8 mouse cellular contexts compared by ENCODE assay signal in genomic region chr10:86703375-86703774, GRCm38 (mm10). TPM values are rescaled to one million over a fixed set of nuclear protein-coding genes. Genes with fewer than 3 reads are reported as not detected.
DNase-seq lines count a peak whose midpoint lies in the region; ATAC-seq and TF ChIP-seq lines count a peak whose summit lies in the region.

No protein-coding gene starts in this region.

- no peaks in the 10 kb centered on the region for H3K9me3 ChIP-seq in heart, embryonic 11.5 days (replicated peaks; ENCODE audit: control insufficient read depth, low read length)
- no peaks in the 10 kb centered on the region for H3K9me3 ChIP-seq in G1E (replicated peaks)
- H3K9me3 ChIP-seq in hindbrain, embryonic 13.5 days = no peaks in the 10 kb centered on the region
- no peaks in the 10 kb centered on the region for H3K9me3 ChIP-seq in midbrain, embryonic 10.5 days (replicated peaks)

- peak overlapping the region; percentile 99 for H3K9ac ChIP-seq in heart, embryonic 11.5 days (ENCODE audit: low read depth, low read length)
- peak overlapping the region; percentile 94 for H3K9ac ChIP-seq in hindbrain, embryonic 13.5 days

- 59% methylated on average over 4 of the region's 4 CpGs for WGBS in heart, embryonic 11.5 days (ENCODE audit: insufficient replicate concordance)
- 78% methylated on average over 4 of the region's 4 CpGs for WGBS in hindbrain, embryonic 13.5 days
- WGBS in midbrain, embryonic 10.5 days = 78% methylated on average over 4 of the region's 4 CpGs

- H3K4me1 ChIP-seq in heart, embryonic 11.5 days (ENCODE audit: control insufficient read depth, insufficient read depth, low read length) = peaks cover 44% of the 10 kb centered on the region
- peaks cover 64% of the 10 kb centered on the region for H3K4me1 ChIP-seq in G1E (ENCODE audit: insufficient read depth, low read depth, low read length)
- peaks cover 60% of the 10 kb centered on the region for H3K4me1 ChIP-seq in hindbrain, embryonic 13.5 days (replicated peaks)
- H3K4me1 ChIP-seq in midbrain, embryonic 10.5 days = peaks cover 63% of the 10 kb centered on the region

- H3K36me3 ChIP-seq in heart, embryonic 11.5 days (ENCODE audit: control insufficient read depth, insufficient read depth, low read length) = peaks cover 35% of the 10 kb centered on the region
- peaks cover 59% of the 10 kb centered on the region for H3K36me3 ChIP-seq in G1E (replicated peaks)
- peaks cover 43% of the 10 kb centered on the region for H3K36me3 ChIP-seq in hindbrain, embryonic 13.5 days
- peaks cover 59% of the 10 kb centered on the region for H3K36me3 ChIP-seq in midbrain, embryonic 10.5 days

- no peak for ATAC-seq in heart, embryonic 11.5 days (replicated peaks; ENCODE audit: insufficient number of reproducible peaks, low FRiP score, low TSS enrichment)
- no peak for ATAC-seq in G1E (ENCODE audit: extremely low read depth, insufficient number of reproducible peaks, low FRiP score, poor library complexity, severe bottlenecking)
- no peak for ATAC-seq in hindbrain, embryonic 13.5 days (ENCODE audit: low FRiP score)

- peak overlapping the region; percentile 80 for H3K4me2 ChIP-seq in heart, embryonic 11.5 days
- peak overlapping the region; percentile 93 for H3K4me2 ChIP-seq in hindbrain, embryonic 13.5 days

- no peak for TF ChIP-seq CTCF in G1E (IDR thresholded peaks at IDR 0.05; ENCODE audit: low read depth, low read length)

- no peak overlapping the region for H3K27ac ChIP-seq in heart, embryonic 11.5 days (ENCODE audit: low read depth, low read length)
- H3K27ac ChIP-seq in hindbrain, embryonic 13.5 days = no peak overlapping the region
- H3K27ac ChIP-seq in midbrain, embryonic 10.5 days (replicated peaks) = no peak overlapping the region

- H3K27me3 ChIP-seq in heart, embryonic 11.5 days (ENCODE audit: control insufficient read depth, insufficient read depth, low read length) = no peaks in the 10 kb centered on the region
- H3K27me3 ChIP-seq in G1E (ENCODE audit: insufficient read depth, low read length) = no peaks in the 10 kb centered on the region
- no peaks in the 10 kb centered on the region for H3K27me3 ChIP-seq in hindbrain, embryonic 13.5 days
- H3K27me3 ChIP-seq in midbrain, embryonic 10.5 days (ENCODE audit: low read depth, poor library complexity, severe bottlenecking) = no peaks in the 10 kb centered on the region

- DNase-seq in heart, adult 8-10 months (ENCODE audit: low spot score) = no peak
- no peak for DNase-seq in G1E (ENCODE audit: low spot score)
- DNase-seq in midbrain, embryonic 10.5 days (ENCODE audit: low spot score) = no peak
- no peak for DNase-seq in spleen, postnatal 14 days (ENCODE audit: low spot score in 2 of 2)
- DNase-seq in thymus, postnatal 4 days = no peak
- no peak for DNase-seq in spleen, adult 12 weeks (ENCODE audit: low spot score)

- H3K4me3 ChIP-seq in heart, embryonic 11.5 days (ENCODE audit: low read depth, low read length) = peak overlapping the region; percentile 88
- peak overlapping the region; percentile 92 for H3K4me3 ChIP-seq in G1E (ENCODE audit: low read depth, low read length)
- peak overlapping the region; percentile 89 for H3K4me3 ChIP-seq in hindbrain, embryonic 13.5 days
- peak overlapping the region; percentile 92 for H3K4me3 ChIP-seq in midbrain, embryonic 10.5 days

RNA-seq across cellular contexts. Expression of gene Hsp90b1, which starts 1.9 kb away (rescaled TPM):
- 488 and 548 TPM in 2 replicates for polyA plus RNA-seq in heart, embryonic 11.5 days (2014; fragmentation: Nextera tagmentation; extraction: Ambion mirVana)
- 100 to 1,000 TPM; 347 to 447 (median 351) TPM for total RNA-seq in heart, adult 8-10 months (2022)
- 423 and 435 TPM in 2 replicates for total RNA-seq in G1E (2014; fragmentation: Nextera tagmentation)
- total RNA-seq in G1E (2017) = 367 and 445 TPM in 2 replicates
- polyA plus RNA-seq in G1E (2012) = 17.3 and 26.6 TPM in 2 replicates
- polyA plus RNA-seq in hindbrain, embryonic 13.5 days (2015; fragmentation: Nextera tagmentation; extraction: Ambion mirVana) = 342 and 354 TPM in 2 replicates
- 515 and 591 TPM in 2 replicates for polyA plus RNA-seq in midbrain, embryonic 10.5 days (2016; fragmentation: Nextera tagmentation; extraction: Ambion mirVana)

RNA-seq across cellular contexts. Expression of gene Ttc41, which starts 2.2 kb away (rescaled TPM):
- polyA plus RNA-seq in heart, embryonic 11.5 days (2014; fragmentation: Nextera tagmentation; extraction: Ambion mirVana) = 1.6 and 2.7 TPM in 2 replicates
- 1 to 10 TPM; 1.6 to 2.7 (median 2.1) TPM for total RNA-seq in heart, adult 8-10 months (2022)
- total RNA-seq in G1E (2014; fragmentation: Nextera tagmentation) (5.4 and 6.5 TPM in 2 replicates), G1E (2017) (1.0 and 1.9 TPM in 2 replicates)
- polyA plus RNA-seq in G1E (2012) = 0.09 and 0.10 TPM in 2 replicates
- polyA plus RNA-seq in hindbrain, embryonic 13.5 days (2015; fragmentation: Nextera tagmentation; extraction: Ambion mirVana) = 3.1 and 3.2 TPM in 2 replicates
- 3.3 and 4.0 TPM in 2 replicates for polyA plus RNA-seq in midbrain, embryonic 10.5 days (2016; fragmentation: Nextera tagmentation; extraction: Ambion mirVana)

Comparison
In these comparisons a context has a peak if more than half of its experiments do, and no peak if none do; other contexts are left out.
1. RNA of gene Hsp90b1, which starts 1.9 kb away (polyA plus RNA-seq): 515 to 591 TPM in midbrain, embryonic 10.5 days, 488 to 548 TPM in heart, embryonic 11.5 days and 342 to 354 TPM in hindbrain, embryonic 13.5 days; 17.3 to 26.6 TPM in G1E; every median in the first group is over 10 times any median in the second.
2. Peak in every context shown above with its lines, with median percentiles within 50 percentile points of each other: H3K4me3 ChIP-seq.